Mouse (Mus musculus) layer of hippocampus, adult 8-10 months (tissue): ENCODE data around the gene Olfr960. TPM values are rescaled to one million over a fixed set of nuclear protein-coding genes. Genes with fewer than 3 reads are reported as not detected.

Source experiments
- DNase-seq, 2 experiments: peaks; one replicate each; pipeline ENCODE4 v3.0.0; 2022; ENCODE audit warnings: low spot score in 2 of 2
- total RNA-seq, 4 experiments: library from RNA; stranded (reverse); gene quantifications; 2 replicates each; pipeline ENCODE4 v1.2.4; 2022

Olfr960 gene
- not detected for total RNA-seq

- no peak for DNase-seq
Measured at GRCm38 (mm10) chr9:39621073-39621472, at the start of gene Olfr960. Olfr960 (plus strand) TSS chr9:39621373.

- no peak for DNase-seq
Measured at GRCm38 (mm10) chr9:39575469-39575868, 45.7 kb upstream of the Olfr960 start, which contains the start of gene Olfr959. Olfr959 (minus strand) TSS chr9:39575569.

GRCm38 (mm10) chr9:39577050-39577449, 44.1 kb upstream of the Olfr960 start:
- no peak for DNase-seq

GRCm38 (mm10) chr9:39602536-39603332, 18.4 kb upstream of the Olfr960 start:
- peak; percentile 14 to 21 for DNase-seq

- DNase-seq, result no peak
Measured at GRCm38 (mm10) chr9:39603333-39603845, 17.8 kb upstream of the Olfr960 start.

GRCm38 (mm10) chr9:39603999-39604453, 17.1 kb upstream of the Olfr960 start, which contains the start of gene AW551984:
AW551984 (minus strand) TSS chr9:39604403.
- DNase-seq, result peak in 1 of 2 experiments; percentile 5

- no peak for DNase-seq
Measured at GRCm38 (mm10) chr9:39608497-39608896, 12.7 kb upstream of the Olfr960 start.

- DNase-seq, result no peak
Measured at GRCm38 (mm10) chr9:39610355-39610754, 10.8 kb upstream of the Olfr960 start, which contains the start of gene Olfr148. Olfr148 (plus strand) TSS chr9:39610655.

- peak in 1 of 2 experiments; percentile 22 for DNase-seq
Measured at GRCm38 (mm10) chr9:39611953-39612352, 9.2 kb upstream of the Olfr960 start.

GRCm38 (mm10) chr9:39623783-39624182, 2.6 kb downstream of the Olfr960 start:
- DNase-seq, result no peak

- no peak for DNase-seq
Measured at GRCm38 (mm10) chr9:39624711-39625110, 3.5 kb downstream of the Olfr960 start.

GRCm38 (mm10) chr9:39629069-39629468, 7.9 kb downstream of the Olfr960 start:
- DNase-seq, result no peak

- peak; percentile 37 to 40 for DNase-seq
Measured at GRCm38 (mm10) chr9:39633913-39634594, 12.9 kb downstream of the Olfr960 start.

- DNase-seq, result no peak
Measured at GRCm38 (mm10) chr9:39644785-39645184, 23.6 kb downstream of the Olfr960 start, which contains the start of gene Olfr961. Olfr961 (plus strand) TSS chr9:39645085.

GRCm38 (mm10) chr9:39647382-39647781, 26.2 kb downstream of the Olfr960 start:
- no peak for DNase-seq

GRCm38 (mm10) chr9:39654756-39655396, 33.7 kb downstream of the Olfr960 start:
- DNase-seq, result peak; percentile 17 to 19

- no peak for DNase-seq
Measured at GRCm38 (mm10) chr9:39666905-39667304, 45.7 kb downstream of the Olfr960 start, which contains the start of gene Olfr963. Olfr963 (plus strand) TSS chr9:39667205.

- no peak for DNase-seq
Measured at GRCm38 (mm10) chr9:39669723-39670122, 48.5 kb downstream of the Olfr960 start.
